Mouse (Mus musculus): ENCODE results near the gene Dapl1. TPM values are rescaled to one million over a fixed set of nuclear protein-coding genes. Genes with fewer than 3 reads are reported as not detected.

The Dapl1 gene
- polyA plus RNA-seq, 1 experiment from 2014 or later = 2.2 TPM

DNA sequence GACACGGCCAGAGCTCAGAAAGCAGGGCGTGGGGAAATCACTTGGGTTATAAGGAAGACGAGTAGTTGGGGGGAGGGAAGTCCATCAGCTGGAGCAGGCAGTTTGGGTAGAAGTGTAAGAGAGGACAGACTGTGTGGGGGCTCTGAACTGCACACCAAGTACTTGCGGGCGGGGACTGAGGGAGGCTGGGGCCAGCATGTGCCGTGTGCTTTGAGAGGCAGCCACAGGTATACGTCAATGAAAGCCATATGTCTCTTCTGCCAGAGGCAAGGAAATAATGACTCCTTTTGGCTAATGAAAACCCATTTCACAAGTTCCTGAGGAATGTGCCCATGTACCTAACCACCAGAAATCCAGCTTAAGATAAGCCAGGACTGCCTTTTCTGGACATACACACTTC is 53.6 kb downstream of the Dapl1 start:
- H3K9me3 ChIP-seq (replicated peaks; ENCODE audit: control insufficient read depth, low read length) = no peaks in the 10 kb centered on the region
- H3K4me2 ChIP-seq (ENCODE audit: low read depth, low read length) = no peak overlapping the region
- H3K4me1 ChIP-seq (ENCODE audit: control insufficient read depth, insufficient read depth, low read length) = peaks cover 8% of the 10 kb centered on the region; the same call in 1 of the 2 replicates
- H3K27ac ChIP-seq (ENCODE audit: low read length) = no peak overlapping the region
- no peak overlapping the region for H3K9ac ChIP-seq (ENCODE audit: low read length)
- no peak for ATAC-seq (replicated peaks; ENCODE audit: extremely low read depth, insufficient read depth, low FRiP score)
- no peaks in the 10 kb centered on the region for H3K27me3 ChIP-seq (ENCODE audit: control insufficient read depth, insufficient read depth, low read length)
- no peaks in the 10 kb centered on the region for H3K36me3 ChIP-seq (ENCODE audit: control insufficient read depth, insufficient read depth)
- 83% methylated on average over 7 of the region's 7 CpGs for WGBS
- H3K4me3 ChIP-seq (ENCODE audit: low read length) = no peak overlapping the region

DNA sequence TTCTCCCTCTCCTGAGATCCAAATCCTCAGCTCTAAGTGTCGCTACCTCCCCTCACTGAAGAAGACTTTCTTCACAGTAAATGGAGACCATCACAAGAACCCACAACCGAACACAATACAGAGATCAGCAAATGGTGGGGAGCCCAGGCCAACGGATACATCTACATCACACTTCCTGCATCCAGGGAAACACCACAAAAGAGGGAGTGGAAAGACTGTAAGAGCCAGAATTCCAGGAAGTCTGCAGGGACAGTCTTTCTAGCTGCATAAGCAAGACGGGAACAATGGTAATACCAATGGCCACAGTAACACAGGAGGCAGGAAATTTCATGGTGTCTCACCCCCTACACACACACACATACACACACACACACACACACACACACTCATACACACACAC is 55.3 kb downstream of the Dapl1 start:
- Histone ChIP-seq H3K4me1 (ENCODE audit: control insufficient read depth, insufficient read depth, low read length) (peaks cover 2% of the 10 kb centered on the region; the same call in 1 of the 2 replicates), H3K9me3 (replicated peaks; ENCODE audit: control insufficient read depth, low read length) (no peaks in the 10 kb centered on the region), H3K4me2 (ENCODE audit: low read depth, low read length) (no peak overlapping the region), H3K9ac (ENCODE audit: low read length) (no peak overlapping the region), H3K27ac (ENCODE audit: low read length) (no peak overlapping the region; the same call in 1 of the 2 replicates), H3K4me3 (ENCODE audit: low read length) (no peak overlapping the region), H3K36me3 (ENCODE audit: control insufficient read depth, insufficient read depth) (no peaks in the 10 kb centered on the region), H3K27me3 (ENCODE audit: control insufficient read depth, insufficient read depth, low read length) (no peaks in the 10 kb centered on the region)
- WGBS = 56% methylated on average over 4 of the region's 4 CpGs
- ATAC-seq (replicated peaks; ENCODE audit: extremely low read depth, insufficient read depth, low FRiP score) = peak; percentile 49; the same call in 1 of the 2 replicates

DNA sequence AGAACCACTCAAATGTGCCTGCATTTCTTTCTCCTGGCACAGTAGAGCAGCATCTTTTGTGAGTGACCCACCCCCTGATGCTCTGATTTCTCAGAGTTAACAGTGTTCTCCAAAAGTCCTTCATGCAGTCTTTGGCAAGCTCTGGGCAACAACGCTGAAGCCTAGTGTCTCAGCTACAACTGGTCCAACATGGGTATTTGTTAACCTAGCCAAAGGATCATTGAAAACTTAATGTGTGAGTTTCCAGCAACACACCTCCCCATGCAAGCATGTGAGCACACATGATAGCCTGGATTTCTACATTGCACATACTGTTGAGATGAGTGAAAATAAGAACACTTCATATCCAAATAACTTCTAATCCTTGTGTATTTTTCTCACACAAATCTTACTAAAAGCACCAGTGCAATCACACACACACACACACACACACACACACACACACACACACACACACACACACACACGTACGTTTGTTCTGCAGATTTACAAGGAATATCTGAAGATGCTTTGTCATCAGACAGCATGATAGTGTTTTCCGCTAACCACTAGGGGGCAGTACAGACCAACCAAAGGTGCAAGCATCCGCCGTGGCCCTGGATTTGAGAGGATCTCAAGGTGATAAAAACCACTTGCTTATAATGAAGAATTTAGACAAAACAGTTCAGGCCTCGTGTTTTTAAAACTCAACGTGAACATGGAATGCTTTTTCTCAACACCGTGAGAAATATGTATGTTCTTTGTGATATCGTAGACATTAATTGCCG is 56.9 kb downstream of the Dapl1 start:
- 23% methylated on average over 11 of the region's 11 CpGs for WGBS
- H3K4me2 ChIP-seq (ENCODE audit: low read depth, low read length) = no peak overlapping the region
- H3K27me3 ChIP-seq (ENCODE audit: control insufficient read depth, insufficient read depth, low read length) = no peaks in the 10 kb centered on the region
- no peak for ATAC-seq (replicated peaks; ENCODE audit: extremely low read depth, insufficient read depth, low FRiP score)
- no peak overlapping the region for H3K4me3 ChIP-seq (ENCODE audit: low read length)
- peaks cover 2% of the 10 kb centered on the region for H3K4me1 ChIP-seq (ENCODE audit: control insufficient read depth, insufficient read depth, low read length)
- H3K27ac ChIP-seq (ENCODE audit: low read length) = no peak overlapping the region
- no peak overlapping the region for H3K9ac ChIP-seq (ENCODE audit: low read length)
- no peaks in the 10 kb centered on the region for H3K9me3 ChIP-seq (replicated peaks; ENCODE audit: control insufficient read depth, low read length)
- no peaks in the 10 kb centered on the region for H3K36me3 ChIP-seq (ENCODE audit: control insufficient read depth, insufficient read depth)

DNA sequence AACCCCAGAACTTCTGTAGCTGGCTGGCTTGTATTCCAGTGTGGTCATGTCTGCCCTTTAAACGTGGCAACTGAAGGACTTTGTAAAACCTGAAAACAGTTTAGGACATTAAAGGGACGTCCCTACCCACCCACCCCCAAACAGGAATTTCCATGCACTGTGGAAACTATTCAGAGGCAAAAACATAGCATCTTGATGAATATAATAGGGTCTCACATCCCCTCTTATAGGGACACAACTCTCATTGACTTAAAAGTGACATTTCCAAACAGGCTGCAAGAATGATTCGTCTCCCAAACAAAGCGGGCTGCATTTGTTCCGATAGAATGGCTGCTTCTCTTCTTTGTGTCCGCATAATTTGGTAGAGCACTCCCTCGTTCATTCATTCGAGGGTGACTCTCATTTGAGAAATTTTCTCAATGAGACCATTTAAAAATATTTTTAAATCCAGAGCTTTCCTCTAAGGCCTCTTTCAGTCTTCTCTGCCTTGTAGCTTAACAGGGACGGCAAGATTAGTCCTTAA is 59.2 kb downstream of the Dapl1 start:
- H3K9ac ChIP-seq (ENCODE audit: low read length) = no peak overlapping the region
- H3K27ac ChIP-seq (ENCODE audit: low read length) = no peak overlapping the region
- H3K4me1 ChIP-seq (ENCODE audit: control insufficient read depth, insufficient read depth, low read length) = peaks cover 2% of the 10 kb centered on the region
- 75% methylated on average over 9 of the region's 9 CpGs for WGBS
- H3K27me3 ChIP-seq (ENCODE audit: control insufficient read depth, insufficient read depth, low read length) = no peaks in the 10 kb centered on the region
- H3K36me3 ChIP-seq (ENCODE audit: control insufficient read depth, insufficient read depth) = no peaks in the 10 kb centered on the region
- H3K4me2 ChIP-seq (ENCODE audit: low read depth, low read length) = no peak overlapping the region
- H3K4me3 ChIP-seq (ENCODE audit: low read length) = no peak overlapping the region
- ATAC-seq (replicated peaks; ENCODE audit: extremely low read depth, insufficient read depth, low FRiP score) = no peak
- H3K9me3 ChIP-seq (replicated peaks; ENCODE audit: control insufficient read depth, low read length) = no peaks in the 10 kb centered on the region

DNA sequence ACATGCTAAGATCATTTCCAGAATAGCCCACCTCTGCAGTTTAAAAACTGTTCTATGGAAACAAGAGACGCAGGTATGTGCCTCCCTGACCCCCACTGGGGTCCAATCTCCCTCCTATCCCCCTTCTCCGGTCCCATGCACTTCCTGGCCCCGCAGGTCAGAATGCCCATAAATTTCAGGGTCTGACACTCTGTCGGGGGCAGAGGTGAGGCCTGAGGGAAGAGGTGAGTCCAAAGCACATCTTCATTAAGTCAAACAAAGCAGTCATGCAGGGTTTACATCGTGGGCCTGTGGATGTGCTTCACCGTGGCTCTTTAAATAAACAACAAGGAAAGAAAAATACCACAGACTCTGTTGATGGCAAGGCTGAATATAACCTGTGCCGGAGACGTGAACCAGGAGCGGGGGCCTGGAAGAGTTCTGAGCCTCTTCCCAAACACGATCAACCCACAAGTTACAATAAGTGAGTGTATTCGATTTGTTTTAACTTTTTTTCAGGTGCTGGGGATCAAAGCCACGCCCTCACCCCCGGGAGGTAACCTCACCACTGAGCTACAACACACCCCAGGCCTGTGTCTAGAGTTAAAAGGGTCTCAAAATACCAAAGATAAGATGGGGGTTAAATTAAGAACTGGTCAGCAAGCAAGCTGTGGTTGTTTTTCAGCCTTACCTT is 59.9 kb downstream of the Dapl1 start:
- no peaks in the 10 kb centered on the region for H3K27me3 ChIP-seq (ENCODE audit: control insufficient read depth, insufficient read depth, low read length)
- no peaks in the 10 kb centered on the region for H3K36me3 ChIP-seq (ENCODE audit: control insufficient read depth, insufficient read depth)
- ATAC-seq (replicated peaks; ENCODE audit: extremely low read depth, insufficient read depth, low FRiP score) = no peak
- no peak overlapping the region for H3K27ac ChIP-seq (ENCODE audit: low read length)
- WGBS = 37% methylated on average over 13 of the region's 13 CpGs
- H3K4me2 ChIP-seq (ENCODE audit: low read depth, low read length) = no peak overlapping the region
- no peaks in the 10 kb centered on the region for H3K9me3 ChIP-seq (replicated peaks; ENCODE audit: control insufficient read depth, low read length)
- H3K9ac ChIP-seq (ENCODE audit: low read length) = peak overlapping the region; percentile 9; the same call in 1 of the 2 replicates
- no peak overlapping the region for H3K4me3 ChIP-seq (ENCODE audit: low read length)
- peaks cover 2% of the 10 kb centered on the region for H3K4me1 ChIP-seq (ENCODE audit: control insufficient read depth, insufficient read depth, low read length)

DNA sequence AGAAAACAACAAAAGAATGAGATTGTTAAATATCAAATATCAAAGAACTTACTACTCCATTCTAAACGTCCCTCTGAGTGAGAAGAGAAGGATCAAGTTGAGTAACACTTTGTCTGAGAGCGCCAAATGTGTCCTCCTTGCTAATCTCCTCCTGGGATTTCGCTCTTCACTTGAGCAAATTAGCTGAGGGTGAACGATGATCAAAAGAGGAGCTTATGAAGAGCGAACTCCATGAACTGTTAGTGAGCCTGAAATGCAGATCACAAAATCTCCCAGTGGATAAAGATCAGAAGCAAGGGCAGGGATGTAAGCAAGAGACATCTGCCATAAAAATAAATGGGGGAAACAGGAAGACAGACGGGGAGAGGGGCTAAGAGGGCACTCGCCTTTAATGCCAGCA is 60.5 kb downstream of the Dapl1 start:
- no peaks in the 10 kb centered on the region for H3K27me3 ChIP-seq (ENCODE audit: control insufficient read depth, insufficient read depth, low read length)
- no peak overlapping the region for H3K4me3 ChIP-seq (ENCODE audit: low read length)
- ATAC-seq (replicated peaks; ENCODE audit: extremely low read depth, insufficient read depth, low FRiP score) = no peak
- H3K9ac ChIP-seq (ENCODE audit: low read length) = no peak overlapping the region
- no peaks in the 10 kb centered on the region for H3K9me3 ChIP-seq (replicated peaks; ENCODE audit: control insufficient read depth, low read length)
- H3K4me2 ChIP-seq (ENCODE audit: low read depth, low read length) = no peak overlapping the region
- 42% methylated on average over 7 of the region's 7 CpGs for WGBS
- H3K27ac ChIP-seq (ENCODE audit: low read length) = no peak overlapping the region
- peaks cover 2% of the 10 kb centered on the region for H3K4me1 ChIP-seq (ENCODE audit: control insufficient read depth, insufficient read depth, low read length)
- H3K36me3 ChIP-seq (ENCODE audit: control insufficient read depth, insufficient read depth) = no peaks in the 10 kb centered on the region

DNA sequence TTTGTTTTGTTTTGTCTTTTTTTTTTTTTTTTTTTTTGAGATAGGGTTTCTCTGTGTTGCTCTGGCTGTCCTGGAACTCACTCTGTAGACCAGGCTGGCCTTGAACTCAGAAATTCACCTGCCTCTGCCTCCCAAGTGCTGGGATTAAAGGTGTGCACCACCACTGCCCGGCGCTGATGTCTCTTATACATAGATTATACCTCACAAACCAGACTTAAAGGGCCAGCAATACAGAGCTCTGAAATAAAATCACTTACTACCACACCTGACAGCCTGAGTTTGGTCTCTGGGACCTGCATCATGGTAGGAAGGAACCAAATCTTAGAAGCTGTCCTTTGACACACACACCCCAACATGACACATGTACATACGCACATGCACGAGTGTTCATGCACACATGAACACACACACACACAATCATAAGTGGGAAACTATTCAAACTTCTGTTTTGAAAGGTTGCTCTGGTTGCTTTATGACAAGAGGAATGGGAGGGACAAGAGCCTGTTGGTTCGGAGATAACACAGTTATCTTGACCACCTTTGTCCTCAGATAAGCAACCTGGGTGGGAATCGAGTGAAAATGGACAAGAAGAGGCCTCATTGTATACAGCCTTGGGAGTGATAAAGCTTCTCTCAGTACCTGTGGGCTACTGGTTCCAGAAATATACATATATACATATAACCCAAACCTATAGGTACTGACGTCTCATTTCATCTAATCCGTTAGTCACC is 63.1 kb downstream of the Dapl1 start:
- ATAC-seq (replicated peaks; ENCODE audit: extremely low read depth, insufficient read depth, low FRiP score) = no peak
- 81% methylated on average over 8 of the region's 8 CpGs for WGBS
- peaks cover 2% of the 10 kb centered on the region for H3K4me1 ChIP-seq (ENCODE audit: control insufficient read depth, insufficient read depth, low read length)
- no peak overlapping the region for H3K27ac ChIP-seq (ENCODE audit: low read length)
- no peak overlapping the region for H3K9ac ChIP-seq (ENCODE audit: low read length)
- no peak overlapping the region for H3K4me2 ChIP-seq (ENCODE audit: low read depth, low read length)
- no peak overlapping the region for H3K4me3 ChIP-seq (ENCODE audit: low read length)
- H3K36me3 ChIP-seq (ENCODE audit: control insufficient read depth, insufficient read depth) = no peaks in the 10 kb centered on the region
- no peaks in the 10 kb centered on the region for H3K27me3 ChIP-seq (ENCODE audit: control insufficient read depth, insufficient read depth, low read length)
- no peaks in the 10 kb centered on the region for H3K9me3 ChIP-seq (replicated peaks; ENCODE audit: control insufficient read depth, low read length)

DNA sequence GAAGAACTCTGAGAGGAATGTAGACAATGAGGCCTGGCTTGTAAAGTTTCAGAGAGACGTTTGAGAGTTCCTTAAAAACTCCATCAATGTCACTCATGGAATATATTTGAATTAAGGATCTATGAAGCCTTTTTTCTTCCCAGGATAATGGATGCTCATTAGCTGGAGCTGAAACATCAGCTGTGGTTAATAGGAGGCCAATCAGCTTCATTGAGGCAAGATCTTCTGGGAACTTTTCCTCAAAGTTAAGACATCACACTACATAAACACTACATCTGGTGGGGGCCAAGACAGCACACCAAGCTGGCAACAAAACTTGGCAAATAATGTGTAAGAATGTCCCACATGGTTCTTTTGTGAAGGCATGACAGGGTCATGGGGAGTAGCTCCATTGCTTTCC is 68.3 kb downstream of the Dapl1 start:
- Histone ChIP-seq H3K27ac (ENCODE audit: low read length) (no peak overlapping the region), H3K27me3 (ENCODE audit: control insufficient read depth, insufficient read depth, low read length) (no peaks in the 10 kb centered on the region), H3K9ac (ENCODE audit: low read length) (no peak overlapping the region), H3K36me3 (ENCODE audit: control insufficient read depth, insufficient read depth) (no peaks in the 10 kb centered on the region), H3K4me2 (ENCODE audit: low read depth, low read length) (no peak overlapping the region), H3K4me1 (ENCODE audit: control insufficient read depth, insufficient read depth, low read length) (no peaks in the 10 kb centered on the region), H3K9me3 (replicated peaks; ENCODE audit: control insufficient read depth, low read length) (no peaks in the 10 kb centered on the region), H3K4me3 (ENCODE audit: low read length) (no peak overlapping the region)
- WGBS = 65% methylated on average over 1 of the region's 1 CpGs
- ATAC-seq (replicated peaks; ENCODE audit: extremely low read depth, insufficient read depth, low FRiP score) = no peak
